Mouse (Mus musculus) forebrain, embryonic 12.5 days (tissue): ENCODE data around the gene Ldlr. TPM values are rescaled to one million over a fixed set of nuclear protein-coding genes. Genes with fewer than 3 reads are reported as not detected.
"Not testable (repeated sequence)": the region's sequence is repeated elsewhere in the genome, so short reads cannot be mapped to it uniquely, and the experiment has no call there.

Source experiments
- ATAC-seq: fragments of 200-750 bp; cut with Nextera tagmentation; 2 replicates; pipeline ENCODE4 v1.8.0; 2017; ENCODE audit warnings: moderate TSS enrichment; ENCODE audit not compliant: low FRiP score
- H3K27ac ChIP-seq: fragments of 300-500 bp; sonication (generic); 2 replicates; pipeline ENCODE4 v1.5.1; 2016; ENCODE audit warnings: mild to moderate bottlenecking
- H3K27me3 ChIP-seq: fragments of 300-500 bp; sonication (generic); 2 replicates; pipeline ENCODE4 v1.6.1; 2016; ENCODE audit warnings: mild to moderate bottlenecking
- H3K36me3 ChIP-seq: fragments of 300-500 bp; sonication (generic); replicated peaks from 2 replicates; pipeline ENCODE4 v1.6.1; 2016; ENCODE audit warnings: mild to moderate bottlenecking
- H3K4me1 ChIP-seq: fragments of 300-500 bp; sonication (generic); 2 replicates; pipeline ENCODE4 v1.6.1; 2016
- H3K4me2 ChIP-seq: fragments of 300-500 bp; sonication (generic); 2 replicates; pipeline ENCODE4 v1.6.1; 2016; ENCODE audit warnings: mild to moderate bottlenecking, moderate library complexity
- H3K4me3 ChIP-seq: fragments of 300-500 bp; sonication (generic); replicated peaks from 2 replicates; pipeline ENCODE4 v1.5.1; 2016; ENCODE audit warnings: mild to moderate bottlenecking
- H3K9ac ChIP-seq: fragments of 300-500 bp; sonication (generic); 2 replicates; pipeline ENCODE4 v1.6.1; 2016; ENCODE audit warnings: mild to moderate bottlenecking
- H3K9me3 ChIP-seq: fragments of 300-500 bp; sonication (generic); 2 replicates; pipeline ENCODE4 v1.6.1; 2016
- WGBS: fragments of 180-500 bp; shearing (Covaris S2); methylation state at CpG from one replicate; pipeline ENCODE4 v1.1.7; 2016; 5-methylcytosine and 5-hydroxymethylcytosine counted together
- polyA plus RNA-seq: library from polyadenylated mRNA; unstranded; fragments of >200 nt; fragmentation: Nextera tagmentation; extraction: Ambion mirVana; gene quantifications from 2 replicates; pipeline ENCODE4 v1.2.1, GENCODE M21; 2016

The Ldlr gene
- polyA plus RNA-seq: 34.1 and 40.3 TPM in 2 replicates

DNA sequence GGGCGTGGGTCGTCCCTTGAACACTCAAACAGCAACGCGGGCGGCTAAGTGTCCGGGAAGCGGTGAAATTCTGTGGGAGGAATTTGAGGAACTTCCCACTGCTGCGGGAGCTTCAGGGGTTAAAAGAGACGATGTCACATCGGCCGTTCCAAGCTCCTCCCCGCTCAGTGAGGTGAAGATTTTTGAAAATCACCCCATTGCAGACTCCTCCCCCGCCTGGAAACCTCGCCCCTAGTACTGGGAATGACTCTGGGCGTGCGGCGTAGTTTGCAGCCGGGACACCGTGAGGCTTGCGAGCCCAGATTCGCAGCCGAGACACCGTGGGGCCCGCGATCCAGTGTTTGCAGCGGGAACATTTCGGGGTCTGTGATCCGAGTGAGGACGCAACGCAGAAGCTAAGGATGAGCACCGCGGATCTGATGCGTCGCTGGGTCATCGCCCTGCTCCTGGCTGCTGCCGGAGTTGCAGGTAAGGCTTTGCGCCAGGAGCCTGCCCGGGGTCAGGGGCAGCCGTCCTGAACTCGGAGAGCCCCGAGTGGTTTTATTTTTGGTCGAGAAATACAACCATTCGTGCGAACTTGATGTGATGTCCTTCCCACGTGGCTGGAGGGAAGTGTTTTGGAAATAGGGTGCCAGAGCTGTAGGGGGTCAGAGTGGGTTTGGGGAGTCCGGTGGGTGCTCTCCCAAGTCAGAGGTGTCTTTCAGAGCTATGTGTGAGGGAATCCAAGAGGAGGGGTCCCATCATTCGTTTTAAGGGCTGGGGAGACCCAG lies at the start of gene Ldlr:
Ldlr (plus strand) TSS at position 107 of the 770 bp plus-strand sequence.
- peak within 1 kb of the TSS; percentile 75 for H3K4me3 ChIP-seq
- peak; percentile 82 for ATAC-seq
- H3K36me3 ChIP-seq: peaks cover 32% of the 10 kb centered on the region
- H3K27ac ChIP-seq: peak within 1 kb of the TSS; percentile 97
- no peaks in the 10 kb centered on the region for H3K9me3 ChIP-seq
- peak within 1 kb of the TSS; percentile 79 for H3K9ac ChIP-seq
- H3K4me1 ChIP-seq: peaks cover 29% of the 10 kb centered on the region
- under 1% methylated on average over 47 of the region's 47 CpGs for WGBS
- peak within 1 kb of the TSS; percentile 59 for H3K4me2 ChIP-seq
- H3K27me3 ChIP-seq: no peaks in the 10 kb centered on the region

DNA sequence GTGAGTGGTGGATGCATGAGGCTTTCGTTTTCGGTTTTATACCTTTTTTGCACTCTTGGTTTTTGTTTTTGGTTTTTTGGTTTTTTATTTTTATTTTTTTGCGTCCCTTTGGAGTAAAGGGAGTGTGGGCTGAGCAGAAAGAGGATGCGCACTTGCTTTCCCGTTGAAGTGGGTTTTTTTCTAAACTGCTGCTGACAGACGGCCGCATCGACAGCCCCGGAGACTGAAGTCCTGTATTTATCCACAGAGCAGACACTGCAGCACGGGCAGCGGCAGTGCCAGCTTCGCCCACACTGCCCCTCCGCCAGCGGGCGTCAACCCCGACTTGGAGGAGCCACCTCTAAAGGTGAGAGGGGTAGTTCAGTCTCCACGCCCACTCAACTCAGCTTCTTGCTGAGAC lies 45.6 kb upstream of the Ldlr start:
- H3K27me3 ChIP-seq: no peaks in the 10 kb centered on the region
- no peaks in the 10 kb centered on the region for H3K9me3 ChIP-seq
- no peaks in the 10 kb centered on the region for H3K4me1 ChIP-seq
- ATAC-seq: no peak
- H3K36me3 ChIP-seq: peaks cover 96% of the 10 kb centered on the region
- no peak overlapping the region for H3K27ac ChIP-seq
- no peak overlapping the region for H3K9ac ChIP-seq
- WGBS: 97% methylated on average over 17 of the region's 17 CpGs
- no peak overlapping the region for H3K4me3 ChIP-seq
- no peak overlapping the region for H3K4me2 ChIP-seq

DNA sequence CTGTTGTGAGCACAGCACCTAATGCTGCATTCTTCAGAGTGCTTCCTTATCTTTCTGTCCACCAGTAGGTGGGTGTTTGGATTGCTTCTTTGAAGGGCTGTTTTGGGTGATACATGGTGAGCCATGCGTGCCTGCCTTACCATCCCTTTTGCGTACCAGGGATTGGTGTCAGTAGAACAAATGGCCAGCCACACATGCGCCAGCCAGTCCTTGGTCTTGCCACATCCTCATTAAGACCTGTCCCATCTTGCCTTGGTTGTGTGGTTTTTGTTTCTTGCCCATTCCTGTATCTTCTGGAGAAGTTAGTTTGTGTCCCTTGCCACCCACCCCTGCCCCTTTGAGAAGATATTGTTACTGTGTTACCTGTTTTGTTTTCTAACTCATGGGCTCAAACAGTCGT lies 42.8 kb upstream of the Ldlr start:
- no peaks in the 10 kb centered on the region for H3K27me3 ChIP-seq
- no peak overlapping the region for H3K4me3 ChIP-seq
- ATAC-seq: no peak
- H3K4me1 ChIP-seq: no peaks in the 10 kb centered on the region
- 96% methylated on average over 4 of the region's 4 CpGs for WGBS
- H3K27ac ChIP-seq: no peak overlapping the region
- H3K36me3 ChIP-seq: peaks cover 96% of the 10 kb centered on the region
- no peak overlapping the region for H3K4me2 ChIP-seq
- H3K9ac ChIP-seq: no peak overlapping the region
- H3K9me3 ChIP-seq: no peaks in the 10 kb centered on the region

DNA sequence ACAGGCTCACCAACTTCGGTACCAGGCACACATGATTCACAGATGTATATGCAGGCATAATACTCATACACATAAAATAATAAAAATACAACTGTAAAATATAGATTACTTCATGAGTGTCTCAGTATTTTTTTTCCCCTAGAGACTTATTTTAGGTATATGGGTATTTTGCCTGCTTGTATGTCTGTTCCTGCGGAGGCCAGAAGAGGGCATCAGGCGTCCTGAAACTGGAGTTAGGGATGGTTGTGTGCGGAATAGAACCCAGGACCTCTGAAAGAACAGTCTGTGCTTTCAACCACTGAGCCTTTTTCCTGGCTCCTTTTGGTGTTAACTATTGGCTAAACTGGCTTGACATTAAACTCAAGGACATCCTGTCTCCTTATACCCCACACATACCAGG lies 40.5 kb upstream of the Ldlr start:
- H3K9me3 ChIP-seq: no peaks in the 10 kb centered on the region
- H3K4me1 ChIP-seq: no peaks in the 10 kb centered on the region
- no peak overlapping the region for H3K9ac ChIP-seq
- H3K4me3 ChIP-seq: no peak overlapping the region
- peaks cover 96% of the 10 kb centered on the region for H3K36me3 ChIP-seq
- no peaks in the 10 kb centered on the region for H3K27me3 ChIP-seq
- no peak for ATAC-seq
- no peak overlapping the region for H3K4me2 ChIP-seq
- 90% methylated on average over 4 of the region's 4 CpGs for WGBS
- no peak overlapping the region for H3K27ac ChIP-seq

DNA sequence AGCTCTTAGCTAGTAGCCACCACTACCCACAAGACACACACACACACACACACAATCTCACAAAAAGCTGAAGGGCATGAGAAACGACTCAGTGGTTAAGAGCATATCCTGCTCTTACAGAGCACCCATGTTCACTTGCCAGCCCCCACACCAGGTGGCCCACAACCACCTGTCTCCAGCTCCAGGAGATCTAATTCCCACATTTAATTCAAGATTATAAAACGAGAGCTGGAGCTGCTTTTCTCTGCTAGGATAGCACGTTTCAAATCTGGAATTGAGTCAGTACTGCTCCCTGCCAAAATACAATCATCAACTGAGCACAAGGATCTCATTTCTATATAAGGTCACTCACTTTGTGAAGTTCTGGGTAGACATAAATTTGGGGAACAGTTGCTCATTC lies 39.4 kb upstream of the Ldlr start:
- Histone ChIP-seq H3K4me3 (no peak overlapping the region), H3K9ac (no peak overlapping the region), H3K4me1 (no peaks in the 10 kb centered on the region), H3K4me2 (no peak overlapping the region), H3K27ac (no peak overlapping the region), H3K36me3 (peaks cover 96% of the 10 kb centered on the region), H3K27me3 (no peaks in the 10 kb centered on the region), H3K9me3 (no peaks in the 10 kb centered on the region)
- 90% methylated on average over 3 of the region's 3 CpGs for WGBS
- ATAC-seq: no peak

DNA sequence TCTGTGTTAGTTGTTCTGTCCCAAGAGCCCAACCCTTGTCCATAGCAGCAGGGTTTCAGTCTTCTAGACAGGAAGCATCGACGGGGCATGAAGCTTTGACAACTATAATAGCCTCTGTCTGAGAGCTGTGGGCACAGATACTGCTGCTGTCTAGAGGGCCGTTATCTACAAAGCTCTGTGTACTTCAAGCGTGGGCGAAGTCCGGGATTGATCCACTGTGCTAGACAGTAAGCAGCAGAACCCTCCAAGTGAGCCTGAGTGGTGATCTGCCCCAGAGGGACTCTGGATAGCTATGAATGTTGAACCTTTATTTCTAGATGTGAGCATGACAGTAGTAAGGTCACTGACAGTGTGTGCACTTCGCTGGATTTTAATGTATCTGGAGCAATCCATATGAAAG lies 34.7 kb upstream of the Ldlr start:
- no peak overlapping the region for H3K4me3 ChIP-seq
- no peaks in the 10 kb centered on the region for H3K4me1 ChIP-seq
- no peak overlapping the region for H3K27ac ChIP-seq
- no peaks in the 10 kb centered on the region for H3K9me3 ChIP-seq
- H3K36me3 ChIP-seq: peaks cover 96% of the 10 kb centered on the region
- WGBS: 95% methylated on average over 7 of the region's 7 CpGs
- H3K4me2 ChIP-seq: no peak overlapping the region
- H3K27me3 ChIP-seq: no peaks in the 10 kb centered on the region
- no peak overlapping the region for H3K9ac ChIP-seq
- no peak for ATAC-seq

DNA sequence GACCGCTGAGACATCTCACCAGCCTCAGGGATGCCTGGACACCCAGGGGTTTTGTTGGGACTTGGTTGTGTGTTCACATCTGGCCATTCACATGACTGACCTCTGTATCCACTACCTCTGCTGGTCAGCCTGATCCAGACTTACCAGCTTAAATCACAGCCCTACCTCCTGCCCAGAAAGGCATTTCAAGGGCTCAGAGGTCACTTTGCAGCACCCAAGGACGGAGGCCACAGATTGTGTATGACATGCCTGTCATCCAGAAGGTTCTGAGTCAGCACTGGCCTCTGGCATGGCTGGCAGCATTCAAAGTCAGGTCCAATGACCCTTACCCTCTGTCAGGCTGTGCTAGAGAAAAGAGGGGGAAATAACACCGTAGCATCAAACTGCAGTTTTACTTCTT lies 33.3 kb upstream of the Ldlr start:
- H3K27me3 ChIP-seq: no peaks in the 10 kb centered on the region
- H3K9ac ChIP-seq: no peak overlapping the region
- no peak overlapping the region for H3K27ac ChIP-seq
- peaks cover 95% of the 10 kb centered on the region for H3K36me3 ChIP-seq
- WGBS: 99% methylated on average over 3 of the region's 3 CpGs
- H3K4me2 ChIP-seq: no peak overlapping the region
- H3K4me3 ChIP-seq: no peak overlapping the region
- no peak for ATAC-seq
- no peaks in the 10 kb centered on the region for H3K4me1 ChIP-seq
- H3K9me3 ChIP-seq: no peaks in the 10 kb centered on the region

DNA sequence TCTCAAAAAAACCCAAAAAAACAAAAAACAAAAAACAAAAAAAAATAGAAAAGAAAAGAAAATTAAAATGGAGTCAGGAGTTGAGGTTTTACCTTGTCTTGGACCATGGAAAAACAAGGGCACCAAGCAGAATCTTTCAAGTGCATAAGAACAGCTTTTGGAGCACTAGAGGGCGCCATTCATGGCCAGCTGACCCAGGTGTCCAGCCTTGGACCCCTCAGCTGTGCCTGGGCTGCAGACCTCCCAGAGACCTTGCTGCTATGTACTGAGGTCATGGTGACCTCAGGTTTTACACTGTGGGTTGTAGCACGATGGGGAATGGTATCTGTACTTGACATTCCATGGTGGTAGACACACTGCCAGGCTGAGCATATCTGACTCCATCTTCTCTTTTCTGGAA lies 31.4 kb upstream of the Ldlr start:
- no peak overlapping the region for H3K27ac ChIP-seq
- H3K9me3 ChIP-seq: no peaks in the 10 kb centered on the region
- 53% methylated on average over 2 of the region's 2 CpGs for WGBS
- H3K4me2 ChIP-seq: no peak overlapping the region
- H3K36me3 ChIP-seq: peaks cover 94% of the 10 kb centered on the region
- H3K9ac ChIP-seq: no peak overlapping the region
- H3K4me1 ChIP-seq: no peaks in the 10 kb centered on the region
- no peak overlapping the region for H3K4me3 ChIP-seq
- H3K27me3 ChIP-seq: no peaks in the 10 kb centered on the region
- peak; percentile 36; the same call in 1 of the 2 replicates for ATAC-seq

DNA sequence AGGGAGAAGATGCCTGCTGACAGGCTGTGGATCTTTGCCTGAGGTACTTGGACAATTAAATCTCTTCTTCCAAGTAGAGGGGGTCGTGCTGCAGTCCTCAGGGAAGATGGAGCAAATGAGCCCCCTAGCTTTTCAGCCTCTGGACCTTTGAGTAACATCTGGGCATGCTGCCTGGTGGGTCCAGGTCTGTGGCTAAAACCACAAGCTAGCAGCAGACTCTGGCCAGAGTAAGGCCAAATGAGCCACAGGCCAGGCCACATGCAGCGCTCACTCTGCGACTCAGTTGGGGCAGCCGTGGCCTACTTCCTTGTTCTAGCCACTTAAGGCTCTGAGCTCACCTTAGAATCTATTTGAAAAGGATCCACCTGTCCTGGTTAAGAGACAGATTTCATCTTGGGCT lies 30.8 kb upstream of the Ldlr start:
- Histone ChIP-seq H3K27ac (no peak overlapping the region), H3K4me3 (no peak overlapping the region), H3K4me2 (no peak overlapping the region), H3K4me1 (no peaks in the 10 kb centered on the region), H3K36me3 (peaks cover 94% of the 10 kb centered on the region), H3K27me3 (no peaks in the 10 kb centered on the region), H3K9me3 (no peaks in the 10 kb centered on the region), H3K9ac (no peak overlapping the region)
- over 99% methylated on average over 4 of the region's 4 CpGs for WGBS
- no peak for ATAC-seq

DNA sequence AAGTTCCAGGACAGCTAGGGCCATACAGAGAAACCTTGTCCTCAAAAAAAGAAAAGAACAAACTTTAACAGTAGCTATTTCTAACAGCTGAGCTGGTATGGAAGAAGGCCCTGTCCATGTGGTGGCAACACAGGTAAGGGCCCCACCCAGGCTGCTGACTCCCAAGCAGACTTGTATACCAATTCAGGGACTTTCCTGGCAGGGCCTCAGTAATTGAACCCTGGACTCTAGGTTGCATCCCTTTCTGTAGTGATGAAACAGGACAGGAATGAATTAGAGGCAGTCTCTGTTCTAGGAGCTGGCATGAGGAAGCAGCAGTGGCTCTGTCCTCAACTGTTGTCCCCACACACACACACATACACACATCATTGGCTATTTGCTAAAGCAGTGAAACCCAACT lies 29.2 kb upstream of the Ldlr start:
- Histone ChIP-seq H3K9me3 (no peaks in the 10 kb centered on the region), H3K4me2 (no peak overlapping the region), H3K36me3 (peaks cover 90% of the 10 kb centered on the region), H3K4me1 (no peaks in the 10 kb centered on the region), H3K27me3 (no peaks in the 10 kb centered on the region), H3K27ac (no peak overlapping the region), H3K4me3 (no peak overlapping the region), H3K9ac (no peak overlapping the region)
- no peak for ATAC-seq

DNA sequence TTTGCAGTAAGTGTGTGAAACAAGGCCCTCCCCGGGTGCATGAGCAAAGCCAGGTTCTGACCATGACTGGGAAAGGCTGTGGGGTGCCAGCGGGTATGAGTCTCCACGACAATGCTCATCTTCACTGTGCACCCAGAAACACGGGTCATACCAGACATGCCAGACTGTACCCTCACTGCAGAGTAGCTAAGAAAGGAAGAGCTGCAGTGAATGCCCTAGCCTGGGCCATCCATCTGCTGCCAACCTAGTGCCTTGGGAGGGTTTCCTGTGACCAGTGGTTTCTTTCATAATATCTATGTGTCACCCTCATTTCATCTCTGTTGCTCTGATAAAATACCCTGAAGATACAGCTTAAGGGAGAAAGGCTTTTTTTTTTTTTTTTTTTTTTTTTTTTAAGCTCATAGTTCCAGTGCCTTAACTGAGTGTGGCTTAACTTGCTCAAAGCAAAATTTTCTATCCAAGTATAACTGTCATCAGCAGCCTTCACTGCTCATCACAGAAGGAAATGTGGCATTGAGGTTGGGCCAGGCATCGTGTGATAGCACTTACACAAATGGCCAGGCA lies 28.0 kb upstream of the Ldlr start:
- Histone ChIP-seq H3K27ac (no peak overlapping the region), H3K36me3 (peaks cover 89% of the 10 kb centered on the region), H3K9me3 (no peaks in the 10 kb centered on the region), H3K9ac (no peak overlapping the region), H3K4me3 (no peak overlapping the region), H3K4me2 (no peak overlapping the region), H3K4me1 (no peaks in the 10 kb centered on the region), H3K27me3 (no peaks in the 10 kb centered on the region)
- 94% methylated on average over 5 of the region's 5 CpGs for WGBS
- no peak for ATAC-seq

DNA sequence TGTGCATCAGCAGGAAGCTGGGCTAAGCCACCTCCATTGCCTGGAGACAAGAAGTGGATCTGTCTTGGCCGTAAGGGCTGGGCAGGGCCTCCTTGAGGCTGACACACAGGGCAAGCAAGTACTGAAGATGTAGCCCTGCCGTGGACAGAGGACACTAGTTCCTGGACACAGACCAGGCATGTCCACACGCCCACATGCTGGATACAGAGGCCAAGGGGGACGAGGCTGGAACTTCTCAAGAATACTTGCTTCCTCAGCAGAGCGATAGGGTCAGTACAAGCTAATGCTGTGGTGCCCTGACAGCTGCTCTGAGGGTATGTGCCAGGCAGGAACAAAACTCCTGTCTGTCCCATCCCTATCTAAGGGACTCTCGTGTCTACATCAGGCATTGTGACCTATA lies 26.2 kb upstream of the Ldlr start:
- no peak for ATAC-seq
- Histone ChIP-seq H3K36me3 (peaks cover 93% of the 10 kb centered on the region), H3K4me1 (no peaks in the 10 kb centered on the region), H3K9ac (no peak overlapping the region), H3K9me3 (no peaks in the 10 kb centered on the region), H3K4me2 (no peak overlapping the region), H3K27me3 (no peaks in the 10 kb centered on the region), H3K27ac (no peak overlapping the region), H3K4me3 (no peak overlapping the region)
- 84% methylated on average over 6 of the region's 6 CpGs for WGBS

DNA sequence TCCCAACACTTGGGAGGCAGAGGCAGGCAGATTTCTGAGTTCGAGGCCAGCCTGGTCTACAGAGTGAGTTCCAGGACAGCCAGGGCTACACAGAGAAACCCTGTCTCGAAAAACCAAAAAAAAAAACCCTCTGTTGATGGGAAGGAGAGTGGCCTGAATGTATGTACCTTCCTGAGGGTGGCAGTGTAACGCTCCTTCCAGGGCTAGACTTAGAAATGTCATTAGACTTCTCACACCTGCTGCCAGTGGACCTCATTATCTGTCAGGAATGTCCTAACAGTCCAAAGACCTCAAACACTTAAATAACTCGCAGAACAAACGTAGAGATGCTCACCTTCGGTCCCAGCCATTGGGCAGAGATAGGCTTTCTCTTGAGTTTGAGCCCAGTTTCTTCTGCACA lies 24.0 kb upstream of the Ldlr start:
- not testable (repeated sequence) for H3K4me2 ChIP-seq
- H3K36me3 ChIP-seq: peaks cover 94% of the 10 kb centered on the region

More for the DNA sequence above, 24.0 kb upstream of the Ldlr start:
- not testable (repeated sequence) for H3K4me1 ChIP-seq, ATAC-seq, H3K27me3 ChIP-seq, H3K9me3 ChIP-seq, H3K9ac ChIP-seq, H3K4me3 ChIP-seq, H3K27ac ChIP-seq
- 91% methylated on average over 6 of the region's 6 CpGs for WGBS
